Mouse (Mus musculus): ENCODE results near the gene Gm3278. TPM values are rescaled to one million over a fixed set of nuclear protein-coding genes. Genes with fewer than 3 reads are reported as not detected.
"Not testable (repeated sequence)": the region's sequence is repeated elsewhere in the genome, so short reads cannot be mapped to it uniquely, and the experiment has no call there.

Gene Gm3278
- not detected in 2 replicates for polyA plus RNA-seq (2016; fragmentation: Nextera tagmentation; extraction: Ambion mirVana)

- DNase-seq (ENCODE audit: low spot score); H3K27me3 ChIP-seq (replicated peaks; ENCODE audit: low read depth, poor library complexity, severe bottlenecking): not testable (repeated sequence)
These were observed at the start of gene Gm3278 for GRCm38 (mm10) chr14:4892116-4892515. Gm3278 (plus strand) TSS chr14:4892416.

GRCm38 (mm10) chr14:4855299-4855980 is 36.8 kb upstream of the Gm3278 start, which contains the start of gene Gm3264:
Gm3264 (plus strand) TSS chr14:4855576.
- Histone ChIP-seq H3K27ac (replicated peaks) (peak within 1 kb of the TSS; percentile 80), H3K4me3 (peak within 1 kb of the TSS; percentile 55)
- WGBS, result 4% methylated on average over 42 of the region's 59 CpGs
- H3K27me3 ChIP-seq (replicated peaks; ENCODE audit: low read depth, poor library complexity, severe bottlenecking); H3K4me1 ChIP-seq; H3K9me3 ChIP-seq; H3K36me3 ChIP-seq (replicated peaks): not testable (repeated sequence)
- peak; percentile 30 for DNase-seq (ENCODE audit: low spot score)

More at GRCm38 (mm10) chr14:4892116-4892515, at the start of gene Gm3278:
- H3K36me3 ChIP-seq (replicated peaks); H3K27ac ChIP-seq (replicated peaks); H3K4me3 ChIP-seq; H3K4me1 ChIP-seq; H3K9me3 ChIP-seq: not testable (repeated sequence)
- 100% methylated on average over 1 of the region's 3 CpGs for WGBS

Other genes with a start within 250 kb of the Gm3278 start
- 0.12 TPM in 1 of 2 replicates, not detected in the other for gene Gm3239, start 228.2 kb upstream of the Gm3278 start, polyA plus RNA-seq (2016; fragmentation: Nextera tagmentation; extraction: Ambion mirVana)
- gene Gm7876, start 183.2 kb upstream of the Gm3278 start, polyA plus RNA-seq (2016; fragmentation: Nextera tagmentation; extraction: Ambion mirVana), result not detected in 2 replicates
- gene Gm3252, start 165.6 kb upstream of the Gm3278 start, polyA plus RNA-seq (2016; fragmentation: Nextera tagmentation; extraction: Ambion mirVana), result 0.51 and 0.60 TPM in 2 replicates
- gene Gm9602, start 116.1 kb upstream of the Gm3278 start, polyA plus RNA-seq (2016; fragmentation: Nextera tagmentation; extraction: Ambion mirVana), result not detected in 2 replicates
- not detected in 2 replicates for gene Gm3269, start 54.3 kb upstream of the Gm3278 start, polyA plus RNA-seq (2016; fragmentation: Nextera tagmentation; extraction: Ambion mirVana)
- 1.0 TPM in 2 replicates for gene Gm3264, start 36.8 kb upstream of the Gm3278 start, polyA plus RNA-seq (2016; fragmentation: Nextera tagmentation; extraction: Ambion mirVana)
- gene Gm8297, start 91.5 kb downstream of the Gm3278 start, polyA plus RNA-seq (2016; fragmentation: Nextera tagmentation; extraction: Ambion mirVana), result not detected in 2 replicates
- gene Gm3298, start 123.5 kb downstream of the Gm3278 start, polyA plus RNA-seq (2016; fragmentation: Nextera tagmentation; extraction: Ambion mirVana), result 1.0 TPM in 1 of 2 replicates, not detected in the other
- gene 4930555G01Rik, start 158.2 kb downstream of the Gm3278 start, polyA plus RNA-seq (2016; fragmentation: Nextera tagmentation; extraction: Ambion mirVana), result not detected in 2 replicates
- 1.8 and 1.9 TPM in 2 replicates for gene Gm8281, start 178.6 kb downstream of the Gm3278 start, polyA plus RNA-seq (2016; fragmentation: Nextera tagmentation; extraction: Ambion mirVana)
- not detected in 2 replicates for gene Gm8279, start 239.1 kb downstream of the Gm3278 start, polyA plus RNA-seq (2016; fragmentation: Nextera tagmentation; extraction: Ambion mirVana)